Mouse (Mus musculus) liver, embryonic 15.5 days (tissue): Measurements from ENCODE around the gene Cd4. TPM values are rescaled to one million over a fixed set of nuclear protein-coding genes. Genes with fewer than 3 reads are reported as not detected.
"Not testable (repeated sequence)": the region's sequence is repeated elsewhere in the genome, so short reads cannot be mapped to it uniquely, and the experiment has no call there.

Experiments
- ATAC-seq: fragments of 200-750 bp; cut with Nextera tagmentation; 2 replicates; pipeline ENCODE4 v1.8.0; 2017; ENCODE audit warnings: moderate number of reproducible peaks, mild to moderate bottlenecking, moderate library complexity; ENCODE audit not compliant: insufficient read depth
- H3K27ac ChIP-seq: fragments of 300-500 bp; sonication (generic); replicated peaks from 2 replicates; pipeline ENCODE4 v1.5.1; 2015; ENCODE audit warnings: mild to moderate bottlenecking, inconsistent platforms
- H3K27me3 ChIP-seq: fragments of 300-500 bp; sonication (generic); 2 replicates; pipeline ENCODE4 v1.6.1; 2015; ENCODE audit warnings: mild to moderate bottlenecking, inconsistent platforms
- H3K36me3 ChIP-seq: fragments of 300-500 bp; sonication (generic); replicated peaks from 2 replicates; pipeline ENCODE4 v1.6.1; 2015; ENCODE audit warnings: moderate library complexity, mild to moderate bottlenecking, inconsistent platforms
- H3K4me1 ChIP-seq: fragments of 300-500 bp; sonication (generic); replicated peaks from 2 replicates; pipeline ENCODE4 v1.6.1; 2015; ENCODE audit warnings: inconsistent platforms
- H3K4me2 ChIP-seq: fragments of 300-500 bp; sonication (generic); 2 replicates; pipeline ENCODE4 v1.6.1; 2015; ENCODE audit warnings: moderate library complexity, mild to moderate bottlenecking, inconsistent platforms
- H3K4me3 ChIP-seq: fragments of 300-500 bp; sonication (generic); replicated peaks from 2 replicates; pipeline ENCODE4 v1.5.1; 2015; ENCODE audit warnings: mild to moderate bottlenecking, inconsistent platforms
- H3K9ac ChIP-seq: fragments of 300-500 bp; sonication (generic); 2 replicates; pipeline ENCODE4 v1.6.1; 2015; ENCODE audit warnings: moderate library complexity, mild to moderate bottlenecking, inconsistent platforms
- H3K9me3 ChIP-seq: fragments of 300-500 bp; sonication (generic); replicated peaks from 2 replicates; pipeline ENCODE4 v1.6.1; 2016; ENCODE audit warnings: inconsistent platforms
- WGBS: fragments of 180-500 bp; shearing (Covaris S2); methylation state at CpG from one replicate; pipeline ENCODE4 v1.1.7; 2015; ENCODE audit warnings: mixed read lengths; ENCODE audit not compliant: insufficient replicate concordance; 5-methylcytosine and 5-hydroxymethylcytosine counted together
- polyA plus RNA-seq: library from polyadenylated mRNA; unstranded; fragments of >200 nt; fragmentation: Nextera tagmentation; extraction: Ambion mirVana; gene quantifications from 2 replicates; pipeline ENCODE4 v1.2.1, GENCODE M21; 2015

The Cd4 gene
- polyA plus RNA-seq, 1 experiment from 2014 or later, result 0.07 TPM

DNA sequence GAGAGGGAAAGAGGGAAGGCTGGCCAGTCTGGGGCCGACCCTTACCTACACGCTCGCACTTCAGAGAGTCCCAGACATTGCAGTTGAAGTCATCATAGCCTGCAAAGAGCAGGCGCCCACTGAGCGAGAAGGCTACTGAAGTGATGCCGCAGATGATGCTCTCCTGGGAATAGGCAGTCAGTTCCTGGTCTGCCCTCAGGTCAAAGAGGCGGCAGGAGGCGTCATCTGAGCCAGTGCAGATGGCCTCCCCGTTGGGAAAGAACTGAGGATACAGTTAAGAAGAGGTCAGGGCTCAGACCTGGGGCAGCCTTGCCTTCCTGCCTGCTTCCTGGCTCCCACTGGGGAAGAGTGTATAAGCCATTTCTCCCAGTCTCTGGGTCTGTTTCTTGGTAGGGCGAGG is 52.5 kb downstream of the Cd4 start:
- WGBS, result 83% methylated on average over 10 of the region's 10 CpGs
- Histone ChIP-seq H3K4me1 (peaks cover 37% of the 10 kb centered on the region), H3K27me3 (peaks cover 10% of the 10 kb centered on the region), H3K9ac (no peak overlapping the region), H3K9me3 (no peaks in the 10 kb centered on the region), H3K36me3 (peaks cover 47% of the 10 kb centered on the region), H3K27ac (no peak overlapping the region), H3K4me2 (no peak overlapping the region), H3K4me3 (no peak overlapping the region)
- ATAC-seq, result no peak

DNA sequence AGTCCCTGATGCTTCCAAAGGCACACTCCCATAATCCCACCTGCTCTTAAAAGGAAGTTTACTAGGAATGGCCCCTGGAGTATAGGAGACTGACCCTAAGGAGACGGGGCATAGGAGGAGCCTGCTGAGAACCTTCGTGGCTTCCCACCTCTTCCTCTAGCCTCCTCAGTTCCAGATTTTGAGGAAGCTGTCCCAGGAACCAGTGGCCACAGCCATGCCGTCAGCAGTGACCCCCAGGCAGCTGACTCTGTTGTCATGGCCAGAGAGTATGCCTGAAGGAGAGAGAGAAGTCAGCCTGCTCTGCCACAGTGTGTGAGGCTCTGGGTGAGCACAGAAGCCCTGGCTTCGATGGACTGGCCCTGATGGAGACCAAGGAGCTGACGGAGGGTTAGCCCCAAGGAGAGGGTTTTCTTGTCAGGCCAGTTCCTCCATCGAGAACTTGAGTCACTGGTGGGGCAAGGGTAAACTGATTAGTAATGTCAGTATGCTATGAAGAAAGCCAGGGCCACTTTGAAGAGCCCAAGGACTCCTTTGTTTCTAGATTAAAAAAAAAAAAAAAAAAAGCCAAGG is 53.4 kb downstream of the Cd4 start:
- ATAC-seq, result no peak
- Histone ChIP-seq H3K4me3 (no peak overlapping the region), H3K9me3 (no peaks in the 10 kb centered on the region), H3K4me2 (no peak overlapping the region), H3K9ac (no peak overlapping the region), H3K27me3 (peaks cover 5% of the 10 kb centered on the region), H3K36me3 (peaks cover 47% of the 10 kb centered on the region), H3K27ac (no peak overlapping the region), H3K4me1 (peaks cover 29% of the 10 kb centered on the region)
- 69% methylated on average over 6 of the region's 6 CpGs for WGBS

DNA sequence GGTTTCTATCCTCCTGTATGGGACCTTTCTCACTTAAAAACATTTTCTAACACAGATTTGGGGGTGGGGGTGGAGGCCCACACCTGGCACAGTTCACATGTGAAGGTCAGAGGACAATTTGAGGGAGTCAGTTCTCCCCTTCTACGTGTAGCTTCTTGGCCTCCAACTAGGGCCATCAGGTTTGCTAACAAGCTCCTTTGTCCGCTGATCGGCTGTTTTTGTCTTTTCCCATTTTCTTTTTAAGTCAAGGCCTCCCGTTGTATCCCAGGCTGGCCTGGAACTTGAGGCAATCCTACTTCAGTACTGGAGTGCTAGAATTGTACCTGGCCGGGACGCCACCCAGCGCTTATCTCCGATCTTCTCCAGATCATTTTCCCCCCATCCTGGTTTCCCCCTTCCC is 56.4 kb downstream of the Cd4 start:
- Histone ChIP-seq H3K9me3 (no peaks in the 10 kb centered on the region), H3K4me3 (peak overlapping the region; percentile 83), H3K27me3 (no peaks in the 10 kb centered on the region), H3K36me3 (peaks cover 51% of the 10 kb centered on the region), H3K4me1 (peaks cover 50% of the 10 kb centered on the region), H3K27ac (no peak overlapping the region), H3K9ac (no peak overlapping the region), H3K4me2 (peak overlapping the region; percentile 68)
- 93% methylated on average over 8 of the region's 8 CpGs for WGBS
- ATAC-seq, result no peak

DNA sequence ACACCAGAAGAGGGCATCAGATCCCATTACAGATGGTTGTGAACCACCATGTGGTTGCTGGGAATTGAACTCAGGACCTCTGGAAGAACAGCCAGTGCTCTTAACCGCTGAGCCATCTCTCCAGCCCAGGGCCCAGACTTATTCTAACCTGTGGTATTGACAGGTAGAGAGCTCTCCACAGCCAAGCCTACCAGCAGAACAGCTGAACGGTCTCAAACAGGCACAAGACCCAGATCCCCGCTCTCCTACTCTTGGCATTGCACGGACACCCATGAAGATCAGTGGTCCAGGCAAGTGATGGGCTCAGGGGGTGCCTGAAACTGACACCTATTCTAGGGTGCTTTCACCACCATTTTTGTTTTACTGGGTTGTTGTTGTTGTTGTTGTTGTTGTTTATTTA is 56.8 kb downstream of the Cd4 start:
- not testable (repeated sequence) for H3K9me3 ChIP-seq, H3K27me3 ChIP-seq, ATAC-seq
- Histone ChIP-seq H3K27ac (peak overlapping the region; percentile 94; the same call in 1 of the 2 replicates), H3K36me3 (peaks cover 53% of the 10 kb centered on the region), H3K4me2 (peak overlapping the region; percentile 68), H3K4me1 (peaks cover 51% of the 10 kb centered on the region), H3K4me3 (peak overlapping the region; percentile 83), H3K9ac (peak overlapping the region; percentile 95)
- WGBS, result 92% methylated on average over 4 of the region's 4 CpGs

DNA sequence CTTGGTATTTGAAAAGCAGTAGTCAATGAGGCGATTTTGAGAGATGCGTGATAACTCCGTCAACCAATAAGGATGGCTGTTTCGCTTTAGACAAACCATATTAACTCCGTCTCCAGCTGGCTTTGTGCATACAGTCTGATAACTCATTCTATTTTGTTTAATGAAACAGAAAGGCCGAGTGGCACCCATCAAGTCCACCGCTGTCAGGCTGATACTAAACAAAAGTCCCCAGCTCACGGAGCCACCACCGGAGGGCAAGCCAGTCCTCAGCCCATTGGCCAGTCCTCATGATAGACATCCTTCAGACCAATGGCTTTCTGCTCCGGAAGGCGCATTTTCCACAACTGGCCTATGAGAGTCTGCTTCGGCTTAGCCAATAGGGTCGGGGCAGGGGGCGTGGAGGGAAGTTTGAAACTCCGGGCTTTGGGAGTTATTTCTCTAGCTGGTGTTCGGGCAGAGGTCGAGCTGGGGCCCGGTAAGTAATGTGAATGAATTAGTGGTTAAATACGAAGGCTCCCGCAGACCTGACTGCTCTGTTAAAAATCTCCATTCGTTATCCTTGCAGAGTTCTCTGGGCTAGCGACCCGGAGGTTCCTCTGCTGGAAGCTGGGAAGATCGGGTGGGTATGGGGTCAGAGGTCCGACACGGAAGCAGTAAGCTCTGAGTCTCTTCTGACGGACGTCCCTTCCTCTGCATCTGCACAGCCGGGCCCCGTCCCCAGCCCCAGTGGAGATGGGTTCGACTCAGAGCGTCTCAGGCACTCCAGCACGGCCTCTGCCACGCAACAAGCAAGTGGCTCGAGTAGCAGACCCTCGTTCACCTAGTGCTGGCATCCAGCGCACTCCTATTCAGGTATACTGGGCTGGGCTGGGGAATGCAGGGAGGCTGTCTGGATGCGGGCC is 58.0 kb downstream of the Cd4 start:
- H3K36me3 ChIP-seq, result peaks cover 57% of the 10 kb centered on the region
- H3K9me3 ChIP-seq, result no peaks in the 10 kb centered on the region
- no peaks in the 10 kb centered on the region for H3K27me3 ChIP-seq
- peaks cover 49% of the 10 kb centered on the region for H3K4me1 ChIP-seq
- peak overlapping the region; percentile 95 for H3K9ac ChIP-seq
- peak overlapping the region; percentile 94 for H3K27ac ChIP-seq
- H3K4me2 ChIP-seq, result peak overlapping the region; percentile 68
- peak; percentile 77 for ATAC-seq
- under 1% methylated on average over 38 of the region's 38 CpGs for WGBS
- H3K4me3 ChIP-seq, result peak overlapping the region; percentile 83

DNA sequence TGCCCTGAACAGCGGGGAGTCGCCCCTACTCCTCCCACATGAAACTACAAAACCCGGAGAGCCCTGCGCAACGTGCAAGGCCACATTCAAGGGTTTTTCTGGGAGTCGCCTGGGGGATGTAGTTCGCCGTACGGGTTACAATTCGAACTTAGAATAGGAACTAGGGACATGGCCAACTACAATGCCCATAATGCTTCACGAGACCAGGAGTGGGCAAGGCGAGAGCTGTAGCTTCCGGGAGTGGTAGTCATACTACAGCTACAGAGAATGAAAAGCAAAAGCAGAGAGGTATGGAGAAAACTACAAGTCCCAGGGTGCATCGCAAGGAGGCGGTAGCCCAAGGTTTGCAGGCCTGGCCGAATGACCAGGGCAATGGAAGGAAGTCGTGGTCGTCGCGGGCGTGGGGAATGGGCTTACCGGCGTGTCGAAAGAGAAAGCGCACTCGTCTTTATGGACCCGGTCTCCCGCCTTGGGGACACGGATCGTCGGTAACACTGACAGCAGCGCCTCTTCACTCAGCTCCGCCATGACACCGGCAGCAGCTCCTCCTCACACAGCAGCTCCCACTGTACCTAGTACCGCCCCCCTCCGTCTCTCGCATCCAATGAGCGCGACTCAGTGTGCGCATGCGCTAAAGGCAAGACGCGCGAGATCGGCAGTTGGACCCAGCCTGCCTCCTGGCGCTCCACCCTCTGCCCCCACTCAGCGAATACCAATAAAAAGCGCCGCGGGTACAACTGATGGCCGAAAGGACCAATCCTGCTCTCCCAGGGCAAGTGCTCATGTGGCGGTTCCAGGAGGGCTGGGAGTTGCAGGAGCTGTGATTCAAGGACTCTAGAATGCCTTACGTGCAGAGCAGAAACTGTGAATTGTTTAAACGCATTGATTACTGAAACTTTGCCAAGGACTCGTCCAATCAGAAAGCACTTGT is 58.9 kb downstream of the Cd4 start, which contains the start of the genes Usp5 and Cdca3:
TSS of gene Usp5 (minus strand) at position 617 of the 931 bp plus-strand sequence.
TSS of gene Cdca3 (plus strand) at position 680 of the 931 bp plus-strand sequence.
- Histone ChIP-seq H3K27me3 (no peaks in the 10 kb centered on the region), H3K27ac (peak within 1 kb of the TSS; percentile 94), H3K4me3 (peak within 1 kb of the TSS; percentile 83), H3K4me1 (peaks cover 49% of the 10 kb centered on the region), H3K4me2 (peak within 1 kb of the TSS; percentile 92), H3K9ac (peak within 1 kb of the TSS; percentile 95), H3K9me3 (no peaks in the 10 kb centered on the region), H3K36me3 (peaks cover 57% of the 10 kb centered on the region)
- under 1% methylated on average over 55 of the region's 55 CpGs for WGBS
- ATAC-seq, result peak; percentile 87

DNA sequence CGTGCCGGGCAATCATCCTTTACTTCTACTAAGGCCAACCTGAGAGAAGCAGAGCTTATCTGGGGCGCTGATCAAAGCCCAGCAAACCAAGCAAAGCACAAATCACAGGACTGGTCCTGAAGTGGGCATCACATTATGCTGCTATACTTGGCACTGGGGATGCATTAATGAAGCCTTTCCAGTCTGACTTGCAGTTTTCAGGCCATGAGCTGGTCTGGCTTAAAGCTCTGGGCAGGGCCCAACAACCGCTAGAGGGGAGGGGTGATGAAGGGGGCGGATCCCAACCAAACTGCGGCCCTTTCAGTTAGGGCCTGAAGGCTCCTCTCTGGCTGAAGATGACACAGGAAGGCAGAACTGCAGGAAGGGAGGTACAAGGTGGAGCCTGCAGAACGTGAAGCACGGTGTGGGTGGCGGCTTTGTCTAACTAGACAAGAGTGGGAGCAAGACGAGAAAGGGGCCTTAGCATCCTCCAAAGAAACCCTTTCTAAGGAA is 59.9 kb downstream of the Cd4 start:
- H3K27me3 ChIP-seq, result no peaks in the 10 kb centered on the region
- H3K4me1 ChIP-seq, result peaks cover 49% of the 10 kb centered on the region
- WGBS, result 20% methylated on average over 10 of the region's 10 CpGs
- H3K4me3 ChIP-seq, result peak overlapping the region; percentile 83
- H3K9ac ChIP-seq, result peak overlapping the region; percentile 53
- H3K27ac ChIP-seq, result peak overlapping the region; percentile 60
- H3K36me3 ChIP-seq, result peaks cover 57% of the 10 kb centered on the region
- peak overlapping the region; percentile 92 for H3K4me2 ChIP-seq
- no peak for ATAC-seq
- H3K9me3 ChIP-seq, result no peaks in the 10 kb centered on the region

DNA sequence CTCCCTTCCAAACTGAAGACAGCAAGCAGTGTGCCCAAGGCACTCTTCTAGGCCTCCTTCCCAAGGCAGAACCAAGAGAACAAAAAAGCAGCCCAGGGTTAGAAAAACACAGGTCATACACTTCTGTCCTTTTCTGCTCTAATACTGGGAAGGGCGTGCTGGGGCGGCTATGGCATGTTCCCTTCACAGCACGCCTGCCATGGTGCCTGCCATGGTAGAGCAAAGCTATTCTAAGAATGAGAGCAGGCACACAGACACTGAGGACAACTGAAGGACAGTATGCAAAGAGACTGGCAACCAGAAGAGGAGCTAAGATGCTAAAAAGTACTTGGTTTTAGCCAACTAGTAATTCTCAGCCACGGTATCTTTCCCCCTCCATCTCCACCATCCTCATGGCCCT is 66.0 kb downstream of the Cd4 start:
- Histone ChIP-seq H3K9me3 (no peaks in the 10 kb centered on the region), H3K4me3 (no peak overlapping the region), H3K4me2 (no peak overlapping the region), H3K36me3 (peaks cover 93% of the 10 kb centered on the region), H3K27me3 (no peaks in the 10 kb centered on the region), H3K4me1 (peaks cover 9% of the 10 kb centered on the region), H3K9ac (no peak overlapping the region), H3K27ac (no peak overlapping the region)
- ATAC-seq, result no peak
- 89% methylated on average over 4 of the region's 4 CpGs for WGBS

DNA sequence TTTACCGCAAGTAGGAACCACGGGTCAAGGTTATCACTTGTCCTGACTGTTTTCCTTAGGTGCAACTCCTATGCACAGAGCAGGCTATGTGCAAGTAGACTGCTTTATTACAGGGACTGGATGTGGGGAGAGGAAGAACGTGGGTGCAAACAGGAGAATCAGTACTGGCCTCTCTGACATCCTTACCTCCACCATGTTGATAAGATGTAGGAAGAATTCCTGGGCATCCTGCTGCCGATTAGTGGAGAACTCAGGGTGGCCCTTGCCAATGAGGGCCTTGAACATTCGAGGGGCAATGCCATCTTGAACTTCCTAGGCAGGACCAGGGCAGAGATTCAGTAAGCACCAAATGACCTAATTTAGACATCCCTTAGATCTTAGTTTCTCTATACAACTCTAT is 67.1 kb downstream of the Cd4 start:
- peaks cover 100% of the 10 kb centered on the region for H3K36me3 ChIP-seq
- no peak overlapping the region for H3K4me2 ChIP-seq
- WGBS, result 76% methylated on average over 5 of the region's 5 CpGs

DNA sequence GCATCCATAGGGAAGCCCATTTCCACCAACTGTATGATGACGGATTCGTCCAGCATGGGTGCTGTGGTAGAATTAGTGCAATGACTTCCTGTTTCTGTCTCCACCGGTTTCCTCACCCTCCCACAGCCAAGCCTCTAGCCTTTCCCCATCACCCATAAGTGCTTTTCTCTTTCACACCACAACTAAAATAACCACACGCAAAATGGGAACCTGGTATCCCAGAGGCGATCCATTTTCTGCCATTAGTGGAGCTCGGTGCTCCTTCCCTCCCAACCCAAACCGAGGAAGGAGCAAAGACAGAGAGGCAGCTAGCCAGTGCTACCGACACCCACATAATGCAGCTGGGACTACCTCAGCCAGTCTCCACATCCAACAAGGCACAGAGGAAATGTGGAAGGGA is 70.0 kb downstream of the Cd4 start:
- Histone ChIP-seq H3K27ac (peak overlapping the region; percentile 38; the same call in 1 of the 2 replicates), H3K27me3 (no peaks in the 10 kb centered on the region), H3K9me3 (no peaks in the 10 kb centered on the region), H3K36me3 (peaks cover 77% of the 10 kb centered on the region), H3K9ac (no peak overlapping the region), H3K4me2 (no peak overlapping the region), H3K4me3 (no peak overlapping the region), H3K4me1 (peaks cover 25% of the 10 kb centered on the region)
- no peak for ATAC-seq
- WGBS, result 65% methylated on average over 8 of the region's 8 CpGs

More for the DNA sequence above, 67.1 kb downstream of the Cd4 start:
- ATAC-seq, result no peak
- H3K27me3 ChIP-seq, result no peaks in the 10 kb centered on the region
- H3K4me1 ChIP-seq, result 0 out of 2 replicates have a peak, but pooled peaks cover under 1% of the 10 kb centered on the region
- H3K27ac ChIP-seq, result no peak overlapping the region
- H3K4me3 ChIP-seq, result no peak overlapping the region
- H3K9me3 ChIP-seq, result no peaks in the 10 kb centered on the region
- H3K9ac ChIP-seq, result no peak overlapping the region
